Mouse (Mus musculus) hindbrain, embryonic 10.5 days (tissue): Measurements from ENCODE around the gene Tmx4. TPM values are rescaled to one million over a fixed set of nuclear protein-coding genes. Genes with fewer than 3 reads are reported as not detected.
"Not testable (repeated sequence)": the region's sequence is repeated elsewhere in the genome, so short reads cannot be mapped to it uniquely, and the experiment has no call there.

ENCODE experiments used
- DNase-seq: peaks from one replicate; pipeline ENCODE4 v3.0.0-alpha.2; 2017; ENCODE audit warnings: low spot score
- H3K27ac ChIP-seq: fragments of 300-500 bp; sonication (generic); 2 replicates; pipeline ENCODE4 v1.5.1; 2016; ENCODE audit warnings: mild to moderate bottlenecking, moderate library complexity
- H3K27me3 ChIP-seq: fragments of 300-500 bp; sonication (generic); 2 replicates; pipeline ENCODE4 v1.6.1; 2016; ENCODE audit warnings: mild to moderate bottlenecking; ENCODE audit not compliant: poor library complexity, insufficient read depth, severe bottlenecking
- H3K36me3 ChIP-seq: fragments of 300-500 bp; sonication (generic); 2 replicates; pipeline ENCODE4 v1.6.1; 2016; ENCODE audit warnings: mild to moderate bottlenecking, moderate library complexity
- H3K4me1 ChIP-seq: fragments of 300-500 bp; sonication (generic); replicated peaks from 2 replicates; pipeline ENCODE4 v1.6.1; 2016; ENCODE audit warnings: mild to moderate bottlenecking
- H3K4me3 ChIP-seq: fragments of 300-500 bp; sonication (generic); 2 replicates; pipeline ENCODE4 v1.5.1; 2016; ENCODE audit warnings: mild to moderate bottlenecking, moderate library complexity
- H3K9me3 ChIP-seq: fragments of 300-500 bp; sonication (generic); 2 replicates; pipeline ENCODE4 v1.6.1; 2016; ENCODE audit warnings: mild to moderate bottlenecking, moderate library complexity
- WGBS: fragments of 180-500 bp; shearing (Covaris S2); methylation state at CpG from one replicate; pipeline ENCODE4 v1.1.7; 2016; 5-methylcytosine and 5-hydroxymethylcytosine counted together
- polyA plus RNA-seq: library from polyadenylated mRNA; unstranded; fragments of >200 nt; fragmentation: Nextera tagmentation; extraction: Ambion mirVana; gene quantifications from 2 replicates; pipeline ENCODE4 v1.2.1, GENCODE M21; 2016

Tmx4 gene
- polyA plus RNA-seq, 1 experiment from 2014 or later, result 31.5 TPM

- Histone ChIP-seq H3K4me3 (no peak overlapping the region), H3K36me3 (no peaks in the 10 kb centered on the region), H3K4me1 (peaks cover 29% of the 10 kb centered on the region), H3K9me3 (no peaks in the 10 kb centered on the region), H3K27me3 (no peaks in the 10 kb centered on the region), H3K27ac (peak overlapping the region; percentile 98)
- WGBS, result 50% methylated on average over 4 of the region's 4 CpGs
- DNase-seq, result no peak
Observed at GRCm38 (mm10) chr2:134645166-134645565, 1.2 kb upstream of the Tmx4 start.

GRCm38 (mm10) chr2:134644301-134644912, 462 bp upstream of the Tmx4 start:
- peak overlapping the region; percentile 98 for H3K27ac ChIP-seq
- H3K4me1 ChIP-seq, result peaks cover 29% of the 10 kb centered on the region
- no peak for DNase-seq
- no peaks in the 10 kb centered on the region for H3K27me3 ChIP-seq
- no peaks in the 10 kb centered on the region for H3K36me3 ChIP-seq
- 37% methylated on average over 6 of the region's 6 CpGs for WGBS
- H3K9me3 ChIP-seq, result no peaks in the 10 kb centered on the region
- peak overlapping the region; percentile 77 for H3K4me3 ChIP-seq

- Histone ChIP-seq H3K4me3 (no peak overlapping the region), H3K9me3 (no peaks in the 10 kb centered on the region), H3K27ac (no peak overlapping the region), H3K36me3 (peaks cover 10% of the 10 kb centered on the region; the same call in 1 of the 2 replicates), H3K4me1 (peaks cover 29% of the 10 kb centered on the region), H3K27me3 (no peaks in the 10 kb centered on the region)
- no peak for DNase-seq
Observed at GRCm38 (mm10) chr2:134642377-134642776, 1.6 kb downstream of the Tmx4 start.

- H3K4me3 ChIP-seq, result no peak overlapping the region
- peaks cover 29% of the 10 kb centered on the region for H3K4me1 ChIP-seq
- no peak for DNase-seq
- WGBS, result 94% methylated on average over 5 of the region's 5 CpGs
- no peaks in the 10 kb centered on the region for H3K27me3 ChIP-seq
- H3K36me3 ChIP-seq, result peaks cover 10% of the 10 kb centered on the region; the same call in 1 of the 2 replicates
- no peaks in the 10 kb centered on the region for H3K9me3 ChIP-seq
- H3K27ac ChIP-seq, result no peak overlapping the region
Observed at GRCm38 (mm10) chr2:134641372-134641771, 2.6 kb downstream of the Tmx4 start.

- Histone ChIP-seq H3K9me3 (no peaks in the 10 kb centered on the region), H3K4me1 (peaks cover 25% of the 10 kb centered on the region), H3K27ac (no peak overlapping the region), H3K36me3 (peaks cover 10% of the 10 kb centered on the region; the same call in 1 of the 2 replicates), H3K4me3 (no peak overlapping the region), H3K27me3 (no peaks in the 10 kb centered on the region)
- DNase-seq, result no peak
- WGBS, result 87% methylated on average over 1 of the region's 1 CpGs
Observed at GRCm38 (mm10) chr2:134640398-134640797, 3.5 kb downstream of the Tmx4 start.

- not testable (repeated sequence) for DNase-seq, H3K4me1 ChIP-seq, H3K4me3 ChIP-seq, H3K27me3 ChIP-seq, H3K27ac ChIP-seq, H3K9me3 ChIP-seq, H3K36me3 ChIP-seq
- whole genome bisulfite sequencing, result 93% methylated on average over 1 of the region's 2 CpGs
Observed at GRCm38 (mm10) chr2:134628541-134628940, 15.4 kb downstream of the Tmx4 start.

GRCm38 (mm10) chr2:134604935-134605334, 39.0 kb downstream of the Tmx4 start:
- peaks cover 14% of the 10 kb centered on the region; the same call in 1 of the 2 replicates for H3K36me3 ChIP-seq
- no peak overlapping the region for H3K4me3 ChIP-seq
- H3K27me3 ChIP-seq, result no peaks in the 10 kb centered on the region
- H3K9me3 ChIP-seq, result no peaks in the 10 kb centered on the region
- no peak for DNase-seq
- no peaks in the 10 kb centered on the region for H3K4me1 ChIP-seq
- no peak overlapping the region for H3K27ac ChIP-seq

GRCm38 (mm10) chr2:134591081-134591694, 52.8 kb downstream of the Tmx4 start:
- WGBS, result 90% methylated on average over 6 of the region's 6 CpGs
- Histone ChIP-seq H3K27me3 (no peaks in the 10 kb centered on the region), H3K4me1 (no peaks in the 10 kb centered on the region), H3K9me3 (no peaks in the 10 kb centered on the region), H3K4me3 (no peak overlapping the region), H3K27ac (no peak overlapping the region), H3K36me3 (0 out of 2 replicates have a peak, but pooled peaks cover 2% of the 10 kb centered on the region)
- no peak for DNase-seq

GRCm38 (mm10) chr2:134585243-134585642, 58.7 kb downstream of the Tmx4 start:
- no peak for DNase-seq
- H3K27ac ChIP-seq, result no peak overlapping the region
- H3K4me1 ChIP-seq, result peaks cover 14% of the 10 kb centered on the region; the same call in 1 of the 2 replicates
- no peaks in the 10 kb centered on the region for H3K27me3 ChIP-seq
- WGBS, result 59% methylated on average over 4 of the region's 4 CpGs
- H3K9me3 ChIP-seq, result no peaks in the 10 kb centered on the region
- H3K36me3 ChIP-seq, result no peaks in the 10 kb centered on the region
- H3K4me3 ChIP-seq, result no peak overlapping the region

GRCm38 (mm10) chr2:134559422-134559821, 84.5 kb downstream of the Tmx4 start:
- Histone ChIP-seq H3K9me3 (peaks cover 18% of the 10 kb centered on the region; the same call in 1 of the 2 replicates), H3K4me1 (no peaks in the 10 kb centered on the region), H3K4me3 (no peak overlapping the region), H3K36me3 (no peaks in the 10 kb centered on the region), H3K27me3 (no peaks in the 10 kb centered on the region), H3K27ac (no peak overlapping the region)
- 90% methylated on average over 3 of the region's 3 CpGs for WGBS
- DNase-seq, result no peak

GRCm38 (mm10) chr2:134554221-134554727, 89.7 kb downstream of the Tmx4 start, which contains the start of gene Hao1:
Gene Hao1 (minus strand): TSS chr2:134554368.
- 86% methylated on average over 8 of the region's 8 CpGs for WGBS

GRCm38 (mm10) chr2:134552358-134552757, 91.6 kb downstream of the Tmx4 start:
- Histone ChIP-seq H3K4me3 (no peak overlapping the region), H3K27me3 (no peaks in the 10 kb centered on the region), H3K36me3 (no peaks in the 10 kb centered on the region), H3K27ac (no peak overlapping the region), H3K4me1 (no peaks in the 10 kb centered on the region), H3K9me3 (no peaks in the 10 kb centered on the region)
- DNase-seq, result no peak

More at GRCm38 (mm10) chr2:134554221-134554727, 89.7 kb downstream of the Tmx4 start, which contains the start of gene Hao1:
- Histone ChIP-seq H3K36me3 (no peaks in the 10 kb centered on the region), H3K27ac (no peak within 1 kb of the TSS), H3K27me3 (no peaks in the 10 kb centered on the region), H3K9me3 (no peaks in the 10 kb centered on the region), H3K4me3 (no peak within 1 kb of the TSS), H3K4me1 (no peaks in the 10 kb centered on the region)
- no peak for DNase-seq

GRCm38 (mm10) chr2:134549770-134550169, 94.2 kb downstream of the Tmx4 start:
- peak; percentile 27 for DNase-seq
- no peaks in the 10 kb centered on the region for H3K36me3 ChIP-seq
- H3K9me3 ChIP-seq, result no peaks in the 10 kb centered on the region
- no peak overlapping the region for H3K4me3 ChIP-seq
- 29% methylated on average over 4 of the region's 4 CpGs for WGBS
- H3K27ac ChIP-seq, result no peak overlapping the region
- H3K4me1 ChIP-seq, result no peaks in the 10 kb centered on the region
- H3K27me3 ChIP-seq, result no peaks in the 10 kb centered on the region
